Mouse (Mus musculus): ENCODE measurements around the gene Dctn1.

- TF ChIP-seq CEBPB (IDR thresholded peaks at IDR 0.05; ENCODE audit: low read depth) (no peak), CTCF (IDR thresholded peaks at IDR 0.05; ENCODE audit: control insufficient read depth, insufficient read depth, insufficient read length) (no peak), MAX (IDR thresholded peaks at IDR 0.05) (no peak), USF1 (IDR thresholded peaks at IDR 0.05; ENCODE audit: low read depth) (no peak), MYOG (IDR thresholded peaks at IDR 0.05; ENCODE audit: control insufficient read depth, extremely low read depth, insufficient read length) (no peak), FOSL1 (IDR thresholded peaks at IDR 0.05; ENCODE audit: insufficient read depth, low read length, poor library complexity, severe bottlenecking) (no peak)
Measured at GRCm38 (mm10) chr6:83142886-83143285, 22.8 kb upstream of the Dctn1 start.
